Mouse (Mus musculus): ENCODE data around the gene Aifm3. TPM values are rescaled to one million over a fixed set of nuclear protein-coding genes. Genes with fewer than 3 reads are reported as not detected.

Gene Aifm3
- 0.89 and 1.6 TPM in 2 replicates for polyA plus RNA-seq (2014; fragmentation: Nextera tagmentation; extraction: Ambion mirVana)

GRCm38 (mm10) chr16:17489469-17490111 lies at the start of gene Aifm3:
Gene Aifm3 (plus strand): TSS chr16:17489611.
- WGBS: under 1% methylated on average over 41 of the region's 47 CpGs
- peak within 1 kb of the TSS; percentile 96 for H3K4me2 ChIP-seq (ENCODE audit: low read length)
- H3K36me3 ChIP-seq (ENCODE audit: control insufficient read depth, insufficient read depth, low read length): peaks cover 24% of the 10 kb centered on the region
- peak; percentile 27; the same call in 1 of the 2 replicates for ATAC-seq (ENCODE audit: insufficient number of reproducible peaks, insufficient read depth, low FRiP score, low read depth)
- peaks cover 16% of the 10 kb centered on the region; the same call in 1 of the 2 replicates for H3K27me3 ChIP-seq (ENCODE audit: control insufficient read depth, insufficient read depth, low read length)
- H3K4me1 ChIP-seq (ENCODE audit: control insufficient read depth in 2 of 2, insufficient read depth in 2 of 2, low read length in 2 of 2): peaks cover 9 to 30% of the 10 kb centered on the region in 2 experiments
- no peaks in the 10 kb centered on the region for H3K9me3 ChIP-seq (ENCODE audit: control insufficient read depth, low read length)
- H3K9ac ChIP-seq (ENCODE audit: low read length): peak within 1 kb of the TSS; percentile 75
- H3K27ac ChIP-seq (replicated peaks in 1 of 2; ENCODE audit: control insufficient read depth in 1 of 2, insufficient read depth in 1 of 2, low read depth in 2 of 2, low read length in 2 of 2): no peak within 1 kb of the TSS
- H3K4me3 ChIP-seq (ENCODE audit: control insufficient read depth in 1 of 2, insufficient read depth in 1 of 2, low read depth in 1 of 2, low read length in 2 of 2): peak within 1 kb of the TSS; percentile 48 to 55

DNA sequence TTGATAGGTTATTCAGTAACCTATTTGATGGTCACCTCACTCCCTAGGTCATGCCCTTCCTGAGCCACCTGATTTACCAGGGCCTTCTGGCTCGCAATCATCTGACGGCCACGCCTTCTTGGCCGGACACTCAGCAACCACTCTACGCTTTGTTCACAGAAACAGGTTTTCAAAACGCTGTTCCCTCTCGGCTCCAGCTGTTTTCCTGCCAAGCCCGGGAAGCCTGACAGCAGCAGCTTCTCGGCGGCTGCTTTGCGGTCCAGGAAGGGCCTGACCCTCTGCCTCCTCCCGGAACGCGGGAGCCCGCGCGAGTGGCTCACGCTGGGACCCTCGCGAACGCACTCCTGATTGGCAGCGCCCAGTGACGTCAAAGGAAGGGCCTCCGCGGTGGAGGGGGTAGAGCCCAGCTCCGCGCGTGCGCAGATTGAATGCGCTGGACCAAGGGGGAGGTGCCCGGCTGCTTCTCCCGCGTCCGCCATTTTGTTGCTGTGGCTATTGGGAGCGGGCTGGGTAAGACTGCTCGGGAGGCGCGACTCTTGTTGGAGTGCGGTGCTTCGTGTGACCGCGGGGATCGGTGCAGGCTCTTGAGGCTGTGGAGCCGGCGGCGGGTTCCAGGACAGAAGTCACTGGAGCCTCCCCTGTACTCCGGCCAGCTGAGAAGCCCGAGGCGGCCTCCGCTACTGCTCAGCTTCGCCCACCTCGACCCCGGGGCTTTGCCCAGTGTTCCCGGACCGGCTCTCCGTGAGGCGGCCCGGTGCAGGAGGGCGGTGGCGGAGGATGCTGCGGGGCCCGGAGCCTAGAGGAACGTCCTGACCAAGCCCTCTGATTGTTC lies 37.7 kb upstream of the Aifm3 start, which contains the start of gene Crkl:
TSS of gene Crkl (plus strand) at position 447 of the 832 bp plus-strand sequence.
- H3K36me3 ChIP-seq (ENCODE audit: control insufficient read depth, insufficient read depth, low read length): peaks cover 17% of the 10 kb centered on the region
- H3K4me2 ChIP-seq (ENCODE audit: low read length): peak within 1 kb of the TSS; percentile 92
- peak within 1 kb of the TSS; percentile 94 for H3K9ac ChIP-seq (ENCODE audit: low read length)
- peak within 1 kb of the TSS; percentile 93 to 95 for H3K27ac ChIP-seq (replicated peaks in 1 of 2; ENCODE audit: control insufficient read depth in 1 of 2, insufficient read depth in 1 of 2, low read depth in 2 of 2, low read length in 2 of 2)
- peak within 1 kb of the TSS; percentile 87 to 91 for H3K4me3 ChIP-seq (ENCODE audit: control insufficient read depth in 1 of 2, insufficient read depth in 1 of 2, low read depth in 1 of 2, low read length in 2 of 2)
- ATAC-seq (ENCODE audit: insufficient number of reproducible peaks, insufficient read depth, low FRiP score, low read depth): peak; percentile 99
- under 1% methylated on average over 63 of the region's 63 CpGs for WGBS
- H3K4me1 ChIP-seq (ENCODE audit: control insufficient read depth in 2 of 2, insufficient read depth in 2 of 2, low read length in 2 of 2): peaks cover 6 to 15% of the 10 kb centered on the region in 2 experiments; a peak in 2 of 4 replicates
- no peaks in the 10 kb centered on the region for H3K9me3 ChIP-seq (ENCODE audit: control insufficient read depth, low read length)
- no peaks in the 10 kb centered on the region for H3K27me3 ChIP-seq (ENCODE audit: control insufficient read depth, insufficient read depth, low read length)

DNA sequence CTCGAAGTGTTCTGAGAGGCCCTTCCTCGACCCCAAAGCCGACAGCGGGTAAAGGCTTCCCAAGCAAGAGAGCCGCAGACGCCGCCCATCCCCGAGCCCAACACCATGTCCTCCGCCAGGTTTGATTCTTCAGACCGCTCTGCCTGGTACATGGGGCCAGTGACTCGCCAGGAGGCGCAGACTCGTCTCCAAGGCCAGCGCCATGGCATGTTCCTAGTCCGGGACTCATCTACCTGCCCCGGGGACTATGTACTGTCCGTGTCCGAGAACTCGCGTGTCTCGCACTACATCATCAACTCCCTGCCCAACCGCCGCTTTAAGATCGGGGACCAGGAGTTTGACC lies 37.1 kb upstream of the Aifm3 start:
- Histone ChIP-seq H3K4me1 (ENCODE audit: control insufficient read depth in 2 of 2, insufficient read depth in 2 of 2, low read length in 2 of 2) (peaks cover 6 to 15% of the 10 kb centered on the region in 2 experiments; a peak in 2 of 4 replicates), H3K9me3 (ENCODE audit: control insufficient read depth, low read length) (no peaks in the 10 kb centered on the region), H3K27me3 (ENCODE audit: control insufficient read depth, insufficient read depth, low read length) (no peaks in the 10 kb centered on the region), H3K27ac (replicated peaks in 1 of 2; ENCODE audit: control insufficient read depth in 1 of 2, insufficient read depth in 1 of 2, low read depth in 2 of 2, low read length in 2 of 2) (peak overlapping the region; percentile 89 to 95), H3K4me3 (ENCODE audit: control insufficient read depth in 1 of 2, insufficient read depth in 1 of 2, low read depth in 1 of 2, low read length in 2 of 2) (peak overlapping the region; percentile 87 to 91), H3K9ac (ENCODE audit: low read length) (peak overlapping the region; percentile 94), H3K36me3 (ENCODE audit: control insufficient read depth, insufficient read depth, low read length) (peaks cover 18% of the 10 kb centered on the region), H3K4me2 (ENCODE audit: low read length) (peak overlapping the region; percentile 92)
- WGBS: under 1% methylated on average over 24 of the region's 24 CpGs
- peak; percentile 59 for ATAC-seq (ENCODE audit: insufficient number of reproducible peaks, insufficient read depth, low FRiP score, low read depth)

DNA sequence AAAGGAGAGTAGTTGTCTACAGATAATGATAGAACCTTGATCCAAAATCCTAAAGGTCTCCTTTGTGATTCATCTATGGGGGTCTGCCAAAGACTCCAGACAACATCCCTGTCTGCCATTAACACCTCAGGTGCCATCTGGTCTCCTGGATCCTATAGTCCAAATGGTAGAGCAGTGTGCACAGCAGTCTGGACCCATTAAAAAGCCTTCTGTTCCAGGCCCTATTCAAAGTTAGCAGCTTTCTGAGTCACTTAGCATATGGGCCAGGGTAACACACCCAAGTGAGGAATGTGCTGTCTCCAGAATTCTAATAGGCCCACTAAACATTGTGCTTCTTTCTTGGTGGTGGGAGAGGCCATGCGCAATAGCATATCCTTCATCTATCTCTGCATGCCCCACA lies 32.5 kb upstream of the Aifm3 start:
- Histone ChIP-seq H3K9ac (ENCODE audit: low read length) (no peak overlapping the region), H3K4me3 (ENCODE audit: control insufficient read depth in 1 of 2, insufficient read depth in 1 of 2, low read depth in 1 of 2, low read length in 2 of 2) (no peak overlapping the region), H3K27me3 (ENCODE audit: control insufficient read depth, insufficient read depth, low read length) (no peaks in the 10 kb centered on the region), H3K36me3 (ENCODE audit: control insufficient read depth, insufficient read depth, low read length) (peaks cover 36% of the 10 kb centered on the region), H3K27ac (replicated peaks in 1 of 2; ENCODE audit: control insufficient read depth in 1 of 2, insufficient read depth in 1 of 2, low read depth in 2 of 2, low read length in 2 of 2) (no peak overlapping the region), H3K4me1 (ENCODE audit: control insufficient read depth in 2 of 2, insufficient read depth in 2 of 2, low read length in 2 of 2) (peaks cover 4 to 15% of the 10 kb centered on the region in 2 experiments; a peak in 2 of 4 replicates), H3K9me3 (ENCODE audit: control insufficient read depth, low read length) (no peaks in the 10 kb centered on the region), H3K4me2 (ENCODE audit: low read length) (no peak overlapping the region)
- ATAC-seq (ENCODE audit: insufficient number of reproducible peaks, insufficient read depth, low FRiP score, low read depth): no peak
- WGBS: 93% methylated on average over 1 of the region's 1 CpGs

DNA sequence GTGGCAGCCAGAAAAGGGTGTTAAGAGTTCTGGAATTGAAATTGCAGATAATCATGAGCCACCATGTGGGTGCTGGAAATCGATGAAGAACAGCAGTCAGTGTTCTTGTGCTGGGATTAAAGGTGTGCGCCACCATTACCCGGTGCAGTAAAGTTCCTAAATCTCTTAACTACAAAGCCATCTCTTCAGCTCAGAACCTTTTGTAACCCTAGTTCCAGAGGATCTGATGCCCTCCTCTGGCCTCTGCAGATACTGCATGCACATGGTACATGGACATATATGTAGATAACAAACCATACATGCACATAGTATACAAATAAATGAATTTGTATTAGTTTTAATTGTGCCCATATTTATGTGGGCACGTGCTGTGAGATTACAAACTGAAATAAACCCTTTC lies 29.2 kb upstream of the Aifm3 start:
- no peak overlapping the region for H3K9ac ChIP-seq (ENCODE audit: low read length)
- no peak for ATAC-seq (ENCODE audit: insufficient number of reproducible peaks, insufficient read depth, low FRiP score, low read depth)
- H3K4me2 ChIP-seq (ENCODE audit: low read length): no peak overlapping the region
- H3K36me3 ChIP-seq (ENCODE audit: control insufficient read depth, insufficient read depth, low read length): peaks cover 42% of the 10 kb centered on the region
- no peaks in the 10 kb centered on the region for H3K27me3 ChIP-seq (ENCODE audit: control insufficient read depth, insufficient read depth, low read length)
- no peaks in the 10 kb centered on the region for H3K9me3 ChIP-seq (ENCODE audit: control insufficient read depth, low read length)
- 91% methylated on average over 4 of the region's 4 CpGs for WGBS
- peaks cover 0 to 11% of the 10 kb centered on the region in 2 experiments; a peak in 2 of 4 replicates for H3K4me1 ChIP-seq (ENCODE audit: control insufficient read depth in 2 of 2, insufficient read depth in 2 of 2, low read length in 2 of 2)
- H3K4me3 ChIP-seq (ENCODE audit: control insufficient read depth in 1 of 2, insufficient read depth in 1 of 2, low read depth in 1 of 2, low read length in 2 of 2): no peak overlapping the region
- no peak overlapping the region for H3K27ac ChIP-seq (replicated peaks in 1 of 2; ENCODE audit: control insufficient read depth in 1 of 2, insufficient read depth in 1 of 2, low read depth in 2 of 2, low read length in 2 of 2)

- H3K9me3 ChIP-seq (ENCODE audit: control insufficient read depth, low read length): no peaks in the 10 kb centered on the region
- 70% methylated on average over 1 of the region's 1 CpGs for WGBS
- peaks cover 0 to 8% of the 10 kb centered on the region in 2 experiments; a peak in 1 of 4 replicates for H3K4me1 ChIP-seq (ENCODE audit: control insufficient read depth in 2 of 2, insufficient read depth in 2 of 2, low read length in 2 of 2)
- no peak overlapping the region for H3K4me2 ChIP-seq (ENCODE audit: low read length)
- no peak overlapping the region for H3K27ac ChIP-seq (replicated peaks in 1 of 2; ENCODE audit: control insufficient read depth in 1 of 2, insufficient read depth in 1 of 2, low read depth in 2 of 2, low read length in 2 of 2)
- ATAC-seq (ENCODE audit: insufficient number of reproducible peaks, insufficient read depth, low FRiP score, low read depth): no peak
- no peaks in the 10 kb centered on the region for H3K27me3 ChIP-seq (ENCODE audit: control insufficient read depth, insufficient read depth, low read length)
- peaks cover 30% of the 10 kb centered on the region for H3K36me3 ChIP-seq (ENCODE audit: control insufficient read depth, insufficient read depth, low read length)
- H3K9ac ChIP-seq (ENCODE audit: low read length): no peak overlapping the region
- no peak overlapping the region for H3K4me3 ChIP-seq (ENCODE audit: control insufficient read depth in 1 of 2, insufficient read depth in 1 of 2, low read depth in 1 of 2, low read length in 2 of 2)
Measured at GRCm38 (mm10) chr16:17461596-17461995, 27.8 kb upstream of the Aifm3 start.

DNA sequence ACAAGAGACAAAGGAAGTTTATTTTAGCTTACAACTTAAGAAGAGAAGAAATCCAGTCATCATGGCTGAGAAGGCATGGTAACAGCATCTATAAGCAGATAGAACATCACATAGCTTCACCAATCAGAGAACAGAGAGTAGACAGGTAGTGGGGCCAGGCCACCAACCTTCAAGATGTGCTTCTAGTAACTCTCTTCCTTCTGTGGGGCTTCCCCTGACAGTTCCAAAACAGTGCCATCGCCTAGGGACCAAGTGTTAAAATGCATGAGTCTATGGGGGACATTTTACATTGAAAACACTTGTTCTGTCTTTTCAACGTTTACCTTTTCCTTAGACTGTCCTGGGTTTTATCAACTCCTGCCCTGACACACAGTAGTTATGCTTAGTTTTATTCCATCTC lies 26.2 kb upstream of the Aifm3 start:
- Histone ChIP-seq H3K9ac (ENCODE audit: low read length) (no peak overlapping the region), H3K27ac (replicated peaks in 1 of 2; ENCODE audit: control insufficient read depth in 1 of 2, insufficient read depth in 1 of 2, low read depth in 2 of 2, low read length in 2 of 2) (no peak overlapping the region), H3K4me1 (ENCODE audit: control insufficient read depth in 2 of 2, insufficient read depth in 2 of 2, low read length in 2 of 2) (peaks cover 0 to 8% of the 10 kb centered on the region in 2 experiments; a peak in 1 of 4 replicates), H3K36me3 (ENCODE audit: control insufficient read depth, insufficient read depth, low read length) (peaks cover 25% of the 10 kb centered on the region), H3K4me2 (ENCODE audit: low read length) (no peak overlapping the region), H3K27me3 (ENCODE audit: control insufficient read depth, insufficient read depth, low read length) (no peaks in the 10 kb centered on the region), H3K4me3 (ENCODE audit: control insufficient read depth in 1 of 2, insufficient read depth in 1 of 2, low read depth in 1 of 2, low read length in 2 of 2) (no peak overlapping the region), H3K9me3 (ENCODE audit: control insufficient read depth, low read length) (no peaks in the 10 kb centered on the region)
- ATAC-seq (ENCODE audit: insufficient number of reproducible peaks, insufficient read depth, low FRiP score, low read depth): no peak
- WGBS: 74% methylated on average over 2 of the region's 2 CpGs

Data from heart, embryonic 14.5 days (tissue).